ENCODE assay signal across 14 mouse cellular contexts in the genomic region with DNA sequence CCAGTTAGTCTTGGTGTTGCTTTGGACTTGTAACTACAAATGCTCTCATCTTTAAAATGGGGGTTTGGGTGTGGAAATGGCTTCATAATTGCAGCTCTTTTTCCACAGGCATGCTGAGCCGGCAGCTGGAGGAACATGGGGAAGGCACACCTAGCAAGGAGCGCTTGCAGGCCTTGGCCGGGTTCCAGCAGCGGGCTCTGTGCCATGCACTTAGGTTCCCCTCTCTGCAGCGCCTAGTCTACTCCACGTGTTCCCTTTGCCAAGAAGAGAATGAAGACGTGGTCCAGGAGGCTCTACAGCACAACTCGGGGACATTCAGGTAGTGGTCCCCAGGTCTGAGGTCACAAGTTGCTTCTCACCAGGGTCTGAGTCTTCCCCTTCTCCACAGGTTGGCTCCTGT. TPM values are rescaled to one million over a fixed set of nuclear protein-coding genes. Genes with fewer than 3 reads are reported as not detected.
A peak's percentile ranks its signal among the peaks of the same experiment; 100 is the strongest.
DNase-seq lines count a peak whose midpoint lies in the region; ATAC-seq lines count a peak whose summit lies in the region.
"Had no signal": no experiment of that assay in that cellular context is flagged by ENCODE, and none has a peak within 500 bp of the region (broad histone marks: within the 10 kb centered on the region; RNA-seq: fewer than 3 reads in every experiment).

No protein-coding gene starts in this region.

- peaks cover 9% of the 10 kb centered on the region; the same call in 1 of the 2 replicates for H3K4me1 ChIP-seq in heart, embryonic 16.5 days (ENCODE audit: control insufficient read depth, insufficient read depth, low read length)
- peaks cover 5% of the 10 kb centered on the region for H3K4me1 ChIP-seq in heart, embryonic 11.5 days (ENCODE audit: control insufficient read depth, insufficient read depth, low read length)
- peaks cover 6% of the 10 kb centered on the region for H3K4me1 ChIP-seq in intestine, embryonic 15.5 days (replicated peaks)

- no peak overlapping the region for H3K27ac ChIP-seq in heart, embryonic 16.5 days (ENCODE audit: low read length)
- no peak overlapping the region for H3K27ac ChIP-seq in heart, embryonic 11.5 days (ENCODE audit: low read depth, low read length)
- no peak overlapping the region for H3K27ac ChIP-seq in intestine, embryonic 15.5 days
- H3K27ac ChIP-seq: heart, embryonic 13.5 days; macrophage had no signal

- H3K9me3 ChIP-seq in heart, embryonic 16.5 days (replicated peaks; ENCODE audit: control insufficient read depth, low read length) = no peaks in the 10 kb centered on the region
- no peaks in the 10 kb centered on the region; the same call in 1 of the 2 replicates for H3K9me3 ChIP-seq in heart, embryonic 11.5 days (replicated peaks; ENCODE audit: control insufficient read depth, low read length)
- no peaks in the 10 kb centered on the region for H3K9me3 ChIP-seq in intestine, embryonic 15.5 days
- H3K9me3 ChIP-seq: heart, embryonic 13.5 days had no signal

- H3K36me3 ChIP-seq in heart, embryonic 16.5 days (ENCODE audit: control insufficient read depth, insufficient read depth) = peaks cover 52% of the 10 kb centered on the region
- peaks cover 54% of the 10 kb centered on the region for H3K36me3 ChIP-seq in heart, embryonic 11.5 days (ENCODE audit: control insufficient read depth, insufficient read depth, low read length)
- peaks cover 65% of the 10 kb centered on the region for H3K36me3 ChIP-seq in intestine, embryonic 15.5 days

- no peak overlapping the region for H3K4me3 ChIP-seq in heart, embryonic 16.5 days (ENCODE audit: low read length)
- no peak overlapping the region for H3K4me3 ChIP-seq in heart, embryonic 11.5 days (ENCODE audit: low read depth, low read length)
- no peak overlapping the region for H3K4me3 ChIP-seq in intestine, embryonic 15.5 days (replicated peaks)
- H3K4me3 ChIP-seq: erythroblast, embryonic 14.5 days; heart, embryonic 13.5 days had no signal

- H3K9ac ChIP-seq in heart, embryonic 16.5 days (ENCODE audit: low read length) = no peak overlapping the region
- H3K9ac ChIP-seq in heart, embryonic 11.5 days (ENCODE audit: low read depth, low read length) = no peak overlapping the region
- H3K9ac ChIP-seq in intestine, embryonic 15.5 days = no peak overlapping the region
- H3K9ac ChIP-seq: heart, embryonic 13.5 days had no signal

- H3K27me3 ChIP-seq in heart, embryonic 16.5 days (ENCODE audit: control insufficient read depth, insufficient read depth, low read length) = no peaks in the 10 kb centered on the region
- H3K27me3 ChIP-seq in heart, embryonic 11.5 days (ENCODE audit: control insufficient read depth, insufficient read depth, low read length) = no peaks in the 10 kb centered on the region
- no peaks in the 10 kb centered on the region for H3K27me3 ChIP-seq in intestine, embryonic 15.5 days (replicated peaks)
- H3K27me3 ChIP-seq: heart, embryonic 13.5 days had no signal

- no peak overlapping the region for H3K4me2 ChIP-seq in heart, embryonic 16.5 days (ENCODE audit: low read depth, low read length)
- no peak overlapping the region for H3K4me2 ChIP-seq in heart, embryonic 11.5 days
- H3K4me2 ChIP-seq in intestine, embryonic 15.5 days (replicated peaks) = no peak overlapping the region
- H3K4me2 ChIP-seq: heart, embryonic 13.5 days had no signal

- peak; percentile 67 for ATAC-seq in heart, embryonic 16.5 days (replicated peaks; ENCODE audit: extremely low read depth, insufficient read depth, low FRiP score)
- no peak for ATAC-seq in heart, embryonic 11.5 days (replicated peaks; ENCODE audit: insufficient number of reproducible peaks, low FRiP score, low TSS enrichment)
- no peak for ATAC-seq in intestine, embryonic 15.5 days

- peak; percentile 42 for DNase-seq in ovary, postnatal 14 days (ENCODE audit: low spot score)
- DNase-seq in ovary, postnatal 10 days (ENCODE audit: low spot score) = no peak
- peak; percentile 78 for DNase-seq in heart, postnatal 4 days
- DNase-seq in lung, postnatal 14 days = peak; percentile 56
- no peak for DNase-seq in natural killer cell, adult 2 months (ENCODE audit: low spot score in 2 of 2)

- WGBS in heart, embryonic 16.5 days = 26% methylated on average over 8 of the region's 8 CpGs
- 86% methylated on average over 8 of the region's 8 CpGs for WGBS in heart, embryonic 11.5 days (ENCODE audit: insufficient replicate concordance)
- WGBS in intestine, embryonic 15.5 days = 77% methylated on average over 8 of the region's 8 CpGs

RNA-seq across cellular contexts. Expression of gene Nsun5, which starts 5.4 kb away (rescaled TPM):
- polyA plus RNA-seq in heart, embryonic 16.5 days (2015; fragmentation: Nextera tagmentation; extraction: Ambion mirVana) = 21.2 and 23.3 TPM in 2 replicates
- polyA plus RNA-seq in heart, embryonic 11.5 days (2014; fragmentation: Nextera tagmentation; extraction: Ambion mirVana) = 15.9 and 16.0 TPM in 2 replicates
- total RNA-seq in heart, postnatal 4 days (2021) = 10 to 100 TPM; 14.5 to 15.1 TPM
- 30.2 and 35.8 TPM in 2 replicates for polyA plus RNA-seq in intestine, embryonic 15.5 days (2015; fragmentation: Nextera tagmentation; extraction: Ambion mirVana)

RNA-seq across cellular contexts. Expression of gene Pom121, which starts 19.2 kb away (rescaled TPM):
- polyA plus RNA-seq in heart, embryonic 16.5 days (2015; fragmentation: Nextera tagmentation; extraction: Ambion mirVana) = 7.4 and 7.6 TPM in 2 replicates
- polyA plus RNA-seq in heart, embryonic 11.5 days (2014; fragmentation: Nextera tagmentation; extraction: Ambion mirVana) = 10.2 and 11.8 TPM in 2 replicates
- 10 to 100 TPM; 31.9 to 32.1 TPM for total RNA-seq in heart, postnatal 4 days (2021)
- polyA plus RNA-seq in intestine, embryonic 15.5 days (2015; fragmentation: Nextera tagmentation; extraction: Ambion mirVana) = 10.6 and 11.0 TPM in 2 replicates

RNA-seq across cellular contexts. Expression of gene Trim50, which starts 22.1 kb away (rescaled TPM):
- polyA plus RNA-seq in heart, embryonic 16.5 days (2015; fragmentation: Nextera tagmentation; extraction: Ambion mirVana) = not detected in 2 replicates
- not detected in 2 replicates for polyA plus RNA-seq in heart, embryonic 11.5 days (2014; fragmentation: Nextera tagmentation; extraction: Ambion mirVana)
- not detected for total RNA-seq in heart, postnatal 4 days (2021)
- 0.16 and 0.23 TPM in 2 replicates for polyA plus RNA-seq in intestine, embryonic 15.5 days (2015; fragmentation: Nextera tagmentation; extraction: Ambion mirVana)
- total RNA-seq: ES-E14 had no signal
- polyA plus RNA-seq: erythroblast, embryonic 14.5 days; heart, embryonic 13.5 days; macrophage; neural tube, embryonic 11.5 days had no signal

RNA-seq across cellular contexts. Expression of gene Fkbp6, which starts 25.3 kb away (rescaled TPM):
- 0.11 TPM in 1 of 2 replicates, not detected in the other for polyA plus RNA-seq in heart, embryonic 16.5 days (2015; fragmentation: Nextera tagmentation; extraction: Ambion mirVana)
- 0.46 TPM in 1 of 2 replicates, not detected in the other for polyA plus RNA-seq in heart, embryonic 11.5 days (2014; fragmentation: Nextera tagmentation; extraction: Ambion mirVana)
- under 1 TPM; 0.69 to 0.74 TPM for total RNA-seq in heart, postnatal 4 days (2021)
- polyA plus RNA-seq in intestine, embryonic 15.5 days (2015; fragmentation: Nextera tagmentation; extraction: Ambion mirVana) = 0.40 and 0.56 TPM in 2 replicates
- total RNA-seq: layer of hippocampus, postnatal 10 days had no signal
- polyA plus RNA-seq: erythroblast, embryonic 14.5 days; macrophage; neural tube, embryonic 11.5 days had no signal

Comparison
In these comparisons a context has a peak if more than half of its experiments do, and no peak if none do; other contexts are left out.
1. DNase-seq: peak in ovary, postnatal 14 days (single experiment), heart, postnatal 4 days (single experiment) and lung, postnatal 14 days (single experiment); none in ovary, postnatal 10 days (single experiment) and natural killer cell, adult 2 months (0 of 2).